Mouse (Mus musculus): ENCODE measurements at regions not wholly inside any gene's neighbourhood (a gene's known extent, or its start where the extent isn't known, plus 50 kb on each side); places are given as distances from the start of the nearest gene placed in this dataset.

- H3K36me3 ChIP-seq (ENCODE audit: control insufficient read depth, insufficient read depth, low read length) = no peaks in the 10 kb centered on the region
- no peak overlapping the region for H3K4me2 ChIP-seq
- no peaks in the 10 kb centered on the region for H3K27me3 ChIP-seq (ENCODE audit: control insufficient read depth, insufficient read depth, low read length)
- ATAC-seq (ENCODE audit: low FRiP score) = no peak
- 61% methylated on average over 5 of the region's 5 CpGs for WGBS
- H3K9ac ChIP-seq (ENCODE audit: low read length) = no peak overlapping the region
- H3K27ac ChIP-seq (ENCODE audit: low read depth, low read length) = no peak overlapping the region
- H3K4me1 ChIP-seq (ENCODE audit: control insufficient read depth, insufficient read depth, low read length) = no peaks in the 10 kb centered on the region
- DNase-seq (ENCODE audit: low spot score, missing footprints) = no peak
- no peak overlapping the region for H3K4me3 ChIP-seq (ENCODE audit: low read depth, low read length)
- no peaks in the 10 kb centered on the region for H3K9me3 ChIP-seq (ENCODE audit: control insufficient read depth, low read length)
Observed at GRCm38 (mm10) chr17:16571403-16571802, 492.5 kb upstream of the Zfp960 start.

GRCm38 (mm10) chr17:16588791-16589190 lies 475.1 kb upstream of the Zfp960 start:
- Histone ChIP-seq H3K27me3 (ENCODE audit: control insufficient read depth, insufficient read depth, low read length) (no peaks in the 10 kb centered on the region), H3K27ac (ENCODE audit: low read depth, low read length) (no peak overlapping the region), H3K9me3 (ENCODE audit: control insufficient read depth, low read length) (no peaks in the 10 kb centered on the region), H3K36me3 (ENCODE audit: control insufficient read depth, insufficient read depth, low read length) (no peaks in the 10 kb centered on the region), H3K4me3 (ENCODE audit: low read depth, low read length) (no peak overlapping the region), H3K9ac (ENCODE audit: low read length) (no peak overlapping the region), H3K4me1 (ENCODE audit: control insufficient read depth, insufficient read depth, low read length) (no peaks in the 10 kb centered on the region), H3K4me2 (no peak overlapping the region)
- no peak for ATAC-seq (ENCODE audit: low FRiP score)
- WGBS = 89% methylated on average over 1 of the region's 1 CpGs
- DNase-seq (ENCODE audit: low spot score, missing footprints) = no peak

GRCm38 (mm10) chr17:16599671-16600070 lies 464.2 kb upstream of the Zfp960 start:
- ATAC-seq (ENCODE audit: low FRiP score) = no peak

GRCm38 (mm10) chr17:16612405-16612979 lies 451.4 kb upstream of the Zfp960 start:
- no peak overlapping the region for H3K27ac ChIP-seq (ENCODE audit: low read depth, low read length)
- no peak overlapping the region for H3K9ac ChIP-seq (ENCODE audit: low read length)
- H3K4me3 ChIP-seq (ENCODE audit: low read depth, low read length) = no peak overlapping the region
- ATAC-seq (ENCODE audit: low FRiP score) (no peak), DNase-seq (ENCODE audit: low spot score, missing footprints) (no peak)
- H3K9me3 ChIP-seq (ENCODE audit: control insufficient read depth, low read length) = no peaks in the 10 kb centered on the region
- no peaks in the 10 kb centered on the region for H3K27me3 ChIP-seq (ENCODE audit: control insufficient read depth, insufficient read depth, low read length)
- no peaks in the 10 kb centered on the region for H3K36me3 ChIP-seq (ENCODE audit: control insufficient read depth, insufficient read depth, low read length)
- WGBS = 67% methylated on average over 1 of the region's 1 CpGs
- H3K4me2 ChIP-seq = no peak overlapping the region
- no peaks in the 10 kb centered on the region for H3K4me1 ChIP-seq (ENCODE audit: control insufficient read depth, insufficient read depth, low read length)

More at GRCm38 (mm10) chr17:16599671-16600070, 464.2 kb upstream of the Zfp960 start:
- Histone ChIP-seq H3K36me3 (ENCODE audit: control insufficient read depth, insufficient read depth, low read length) (no peaks in the 10 kb centered on the region), H3K27me3 (ENCODE audit: control insufficient read depth, insufficient read depth, low read length) (no peaks in the 10 kb centered on the region), H3K4me3 (ENCODE audit: low read depth, low read length) (no peak overlapping the region), H3K9me3 (ENCODE audit: control insufficient read depth, low read length) (no peaks in the 10 kb centered on the region), H3K4me1 (ENCODE audit: control insufficient read depth, insufficient read depth, low read length) (no peaks in the 10 kb centered on the region), H3K9ac (ENCODE audit: low read length) (no peak overlapping the region), H3K27ac (ENCODE audit: low read depth, low read length) (no peak overlapping the region), H3K4me2 (no peak overlapping the region)
- DNase-seq (ENCODE audit: low spot score, missing footprints) = no peak
- 70% methylated on average over 3 of the region's 3 CpGs for WGBS

DNA sequence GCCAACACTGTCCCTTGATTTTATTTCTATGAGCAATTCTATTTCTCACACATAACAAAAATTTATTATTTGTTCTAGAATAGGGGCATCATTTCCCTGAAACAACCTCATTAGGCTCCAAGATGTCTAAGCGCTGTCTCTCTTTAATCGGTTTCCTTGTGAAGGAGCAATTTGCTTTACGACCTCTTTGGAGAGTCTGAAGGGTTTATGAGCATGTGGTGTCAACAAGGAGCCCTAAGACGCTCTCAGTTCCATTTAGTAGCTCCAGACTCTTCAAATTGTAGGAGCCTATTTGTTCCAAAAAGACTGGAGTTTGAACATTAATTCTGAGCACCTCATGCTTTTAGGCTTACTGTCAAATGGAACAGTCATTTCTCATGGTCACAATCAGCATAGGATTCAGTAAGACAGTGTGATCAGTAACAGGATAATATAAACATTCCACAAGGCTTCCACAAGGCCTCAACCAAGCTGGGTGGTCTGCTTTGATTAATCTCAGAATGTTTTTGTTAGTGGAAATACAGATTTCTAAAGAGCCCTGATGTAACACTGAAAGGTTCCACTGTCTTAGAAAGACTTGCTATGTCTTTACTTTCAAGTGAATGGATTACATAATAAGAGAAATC lies 441.9 kb upstream of the Zfp960 start:
- DNase-seq (ENCODE audit: low spot score, missing footprints) = no peak
- H3K4me2 ChIP-seq = no peak overlapping the region
- H3K9ac ChIP-seq (ENCODE audit: low read length) = no peak overlapping the region
- H3K4me1 ChIP-seq (ENCODE audit: control insufficient read depth, insufficient read depth, low read length) = no peaks in the 10 kb centered on the region
- no peak overlapping the region for H3K27ac ChIP-seq (ENCODE audit: low read depth, low read length)
- 84% methylated on average over 4 of the region's 4 CpGs for WGBS
- no peaks in the 10 kb centered on the region for H3K27me3 ChIP-seq (ENCODE audit: control insufficient read depth, insufficient read depth, low read length)
- no peaks in the 10 kb centered on the region for H3K9me3 ChIP-seq (ENCODE audit: control insufficient read depth, low read length)
- no peaks in the 10 kb centered on the region for H3K36me3 ChIP-seq (ENCODE audit: control insufficient read depth, insufficient read depth, low read length)
- no peak overlapping the region for H3K4me3 ChIP-seq (ENCODE audit: low read depth, low read length)
- no peak for ATAC-seq (ENCODE audit: low FRiP score)

DNA sequence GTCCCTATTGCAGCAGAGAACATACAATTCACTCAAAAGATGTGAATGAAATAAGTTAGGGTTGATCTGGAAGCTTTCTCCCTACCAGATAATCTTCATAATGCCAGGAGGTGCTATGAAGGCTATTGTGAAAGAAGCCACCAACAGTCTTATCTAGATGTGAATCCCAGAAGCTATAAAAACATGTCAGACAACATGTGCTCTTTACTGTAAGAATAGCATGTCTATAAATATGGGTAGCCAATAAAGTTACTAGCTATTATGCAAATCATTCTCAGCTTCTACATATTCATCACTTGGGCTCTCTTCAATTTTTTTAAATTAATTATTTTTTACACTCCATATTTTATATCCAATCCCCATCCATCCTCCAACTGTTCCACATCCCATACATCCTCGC lies 434.1 kb upstream of the Zfp960 start:
- WGBS = 85% methylated on average over 1 of the region's 1 CpGs
- H3K27ac ChIP-seq (ENCODE audit: low read depth, low read length) = no peak overlapping the region
- DNase-seq (ENCODE audit: low spot score, missing footprints) (no peak), ATAC-seq (ENCODE audit: low FRiP score) (no peak)
- no peaks in the 10 kb centered on the region for H3K27me3 ChIP-seq (ENCODE audit: control insufficient read depth, insufficient read depth, low read length)
- H3K9me3 ChIP-seq (ENCODE audit: control insufficient read depth, low read length) = no peaks in the 10 kb centered on the region
- H3K36me3 ChIP-seq (ENCODE audit: control insufficient read depth, insufficient read depth, low read length) = no peaks in the 10 kb centered on the region
- no peaks in the 10 kb centered on the region for H3K4me1 ChIP-seq (ENCODE audit: control insufficient read depth, insufficient read depth, low read length)
- H3K4me3 ChIP-seq (ENCODE audit: low read depth, low read length) = no peak overlapping the region
- H3K9ac ChIP-seq (ENCODE audit: low read length) = no peak overlapping the region
- no peak overlapping the region for H3K4me2 ChIP-seq

DNA sequence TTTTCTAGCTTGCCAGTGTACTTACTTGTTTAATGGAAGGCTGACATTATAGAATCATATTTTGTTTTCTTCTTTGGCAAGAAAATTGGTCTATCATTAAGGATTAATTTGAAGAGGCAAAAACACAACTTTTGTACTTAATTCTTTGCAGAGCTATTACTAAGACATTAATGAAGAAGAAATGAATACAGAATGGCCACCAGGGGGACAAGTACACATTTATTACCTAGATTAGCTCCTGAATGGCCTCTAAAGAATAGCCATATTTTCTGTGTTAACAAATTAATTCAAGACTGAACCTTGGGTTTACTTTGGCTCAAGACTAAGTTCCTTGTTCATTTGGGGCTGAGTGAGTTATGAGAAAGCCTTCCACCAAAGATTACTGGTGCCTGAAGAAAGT lies 430.5 kb upstream of the Zfp960 start:
- no peaks in the 10 kb centered on the region for H3K27me3 ChIP-seq (ENCODE audit: control insufficient read depth, insufficient read depth, low read length)
- no peak for ATAC-seq (ENCODE audit: low FRiP score)
- DNase-seq (ENCODE audit: low spot score, missing footprints) = no peak
- no peak overlapping the region for H3K4me2 ChIP-seq
- no peaks in the 10 kb centered on the region for H3K4me1 ChIP-seq (ENCODE audit: control insufficient read depth, insufficient read depth, low read length)
- no peak overlapping the region for H3K4me3 ChIP-seq (ENCODE audit: low read depth, low read length)
- no peak overlapping the region for H3K9ac ChIP-seq (ENCODE audit: low read length)
- H3K36me3 ChIP-seq (ENCODE audit: control insufficient read depth, insufficient read depth, low read length) = no peaks in the 10 kb centered on the region
- no peak overlapping the region for H3K27ac ChIP-seq (ENCODE audit: low read depth, low read length)
- no peaks in the 10 kb centered on the region for H3K9me3 ChIP-seq (ENCODE audit: control insufficient read depth, low read length)

DNA sequence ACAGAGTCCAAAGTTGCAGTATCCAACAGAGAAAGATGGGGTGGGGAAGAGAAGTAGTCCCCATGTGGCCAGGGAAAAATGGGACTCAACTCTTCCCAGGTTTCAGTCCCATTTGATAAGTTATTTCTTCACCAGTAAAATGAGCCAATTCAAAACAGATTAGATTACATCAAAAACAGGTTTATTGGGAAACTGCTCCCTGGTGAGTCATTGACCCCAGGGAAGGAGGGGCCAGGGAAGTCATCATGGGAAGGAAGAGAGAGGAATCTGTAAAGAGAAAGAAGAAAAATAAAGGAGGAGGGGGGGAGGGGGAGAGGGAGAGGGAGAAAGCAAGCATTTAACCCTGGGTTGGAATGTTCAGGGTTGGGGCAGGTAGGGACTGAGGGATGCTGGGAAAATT lies 426.4 kb upstream of the Zfp960 start:
- Histone ChIP-seq H3K4me3 (ENCODE audit: low read depth, low read length) (no peak overlapping the region), H3K36me3 (ENCODE audit: control insufficient read depth, insufficient read depth, low read length) (no peaks in the 10 kb centered on the region), H3K27me3 (ENCODE audit: control insufficient read depth, insufficient read depth, low read length) (no peaks in the 10 kb centered on the region), H3K27ac (ENCODE audit: low read depth, low read length) (no peak overlapping the region), H3K4me2 (no peak overlapping the region), H3K9ac (ENCODE audit: low read length) (no peak overlapping the region), H3K4me1 (ENCODE audit: control insufficient read depth, insufficient read depth, low read length) (no peaks in the 10 kb centered on the region), H3K9me3 (ENCODE audit: control insufficient read depth, low read length) (no peaks in the 10 kb centered on the region)
- DNase-seq (ENCODE audit: low spot score, missing footprints) (no peak), ATAC-seq (ENCODE audit: low FRiP score) (no peak)

- H3K4me3 ChIP-seq (ENCODE audit: low read depth, low read length) = no peak overlapping the region
- DNase-seq (ENCODE audit: low spot score, missing footprints) (no peak), ATAC-seq (ENCODE audit: low FRiP score) (no peak)
- H3K9me3 ChIP-seq (ENCODE audit: control insufficient read depth, low read length) = no peaks in the 10 kb centered on the region
- 57% methylated on average over 1 of the region's 1 CpGs for WGBS
- no peaks in the 10 kb centered on the region for H3K4me1 ChIP-seq (ENCODE audit: control insufficient read depth, insufficient read depth, low read length)
- no peak overlapping the region for H3K27ac ChIP-seq (ENCODE audit: low read depth, low read length)
- no peaks in the 10 kb centered on the region for H3K27me3 ChIP-seq (ENCODE audit: control insufficient read depth, insufficient read depth, low read length)
- no peaks in the 10 kb centered on the region for H3K36me3 ChIP-seq (ENCODE audit: control insufficient read depth, insufficient read depth, low read length)
- H3K9ac ChIP-seq (ENCODE audit: low read length) = no peak overlapping the region
- H3K4me2 ChIP-seq = no peak overlapping the region
Observed at GRCm38 (mm10) chr17:16647942-16648341, 416.0 kb upstream of the Zfp960 start.

All from midbrain, embryonic 11.5 days (tissue).